Mouse (Mus musculus) cerebellum, adult 2 months (tissue): ENCODE measurements around the gene Sec31a. TPM values are rescaled to one million over a fixed set of nuclear protein-coding genes. Genes with fewer than 3 reads are reported as not detected.

Experiments used
- DNase-seq, 2 experiments: peaks; one replicate each; pipeline ENCODE4 v3.0.0; 2021
- H3K27ac ChIP-seq: fragments of 200-500 bp; 2 replicates; pipeline ENCODE4 v1.5.1; 2012; ENCODE audit warnings: low read length, control low read depth, inconsistent platforms; ENCODE audit not compliant: insufficient read depth
- H3K27me3 ChIP-seq: fragments of 200-500 bp; 2 replicates; pipeline ENCODE4 v1.6.1; 2012; ENCODE audit warnings: inconsistent platforms, mild to moderate bottlenecking, low read length, moderate library complexity; ENCODE audit not compliant: control insufficient read depth, insufficient read depth
- H3K4me1 ChIP-seq: fragments of 200-500 bp; 2 replicates; pipeline ENCODE4 v1.6.1; 2011; ENCODE audit warnings: low read length; ENCODE audit not compliant: control insufficient read depth, insufficient read depth
- H3K4me3 ChIP-seq: fragments of 200-500 bp; replicated peaks from 2 replicates; pipeline ENCODE3; 2011; ENCODE audit warnings: mild to moderate bottlenecking, low read depth, low read length, control low read depth; ENCODE audit not compliant: insufficient read depth
- CTCF ChIP-seq: fragments of 200-500 bp; IDR thresholded peaks from 2 replicates; pipeline ENCODE4 v1.5.1; 2011; ENCODE audit warnings: low read depth, mild to moderate bottlenecking, control low read depth, low read length, moderate library complexity, borderline replicate concordance; ENCODE audit not compliant: insufficient read depth
- POLR2A ChIP-seq: fragments of 200-500 bp; IDR thresholded peaks from 2 replicates; pipeline ENCODE4 v1.6.1; 2011; ENCODE audit warnings: low read length, control low read depth, borderline replicate concordance; ENCODE audit not compliant: insufficient read depth
- WGBS: fragments of 180-500 bp; shearing (Covaris S2); methylation state at CpG from one replicate; pipeline ENCODE4 v1.1.7; 2018; 5-methylcytosine and 5-hydroxymethylcytosine counted together
- polyA plus RNA-seq: library from polyadenylated mRNA; depleted of rRNA; stranded (reverse); fragments of >200 nt; gene quantifications from 2 replicates; pipeline ENCODE4 v1.2.3, GENCODE M21; 2012; rRNA removed

Gene Sec31a
- polyA plus RNA-seq, 1 experiment = 117 TPM

GRCm38 (mm10) chr5:100322081-100322480, 94.0 kb downstream of the Sec31a start:
- no peaks in the 10 kb centered on the region for H3K27me3 ChIP-seq
- no peak for TF ChIP-seq POLR2A
- TF ChIP-seq CTCF = peak; percentile 98
- no peak overlapping the region for H3K4me3 ChIP-seq
- H3K4me1 ChIP-seq = no peaks in the 10 kb centered on the region; the same call in 1 of the 2 replicates
- peak; percentile 72 to 83 for DNase-seq
- WGBS = 1% methylated on average over 11 of the region's 11 CpGs
- no peak overlapping the region for H3K27ac ChIP-seq

GRCm38 (mm10) chr5:100317842-100318241, 98.2 kb downstream of the Sec31a start:
- H3K27ac ChIP-seq = no peak overlapping the region
- no peak for TF ChIP-seq CTCF
- TF ChIP-seq POLR2A = no peak
- H3K4me3 ChIP-seq = no peak overlapping the region
- no peak for DNase-seq
- no peaks in the 10 kb centered on the region for H3K27me3 ChIP-seq
- WGBS = 27% methylated on average over 7 of the region's 7 CpGs
- H3K4me1 ChIP-seq = peaks cover 5% of the 10 kb centered on the region

GRCm38 (mm10) chr5:100317010-100317409, 99.0 kb downstream of the Sec31a start:
- H3K4me1 ChIP-seq = peaks cover 5% of the 10 kb centered on the region
- no peak for DNase-seq
- 90% methylated on average over 18 of the region's 18 CpGs for WGBS
- H3K4me3 ChIP-seq = no peak overlapping the region
- no peaks in the 10 kb centered on the region for H3K27me3 ChIP-seq
- no peak overlapping the region for H3K27ac ChIP-seq
- TF ChIP-seq POLR2A = no peak
- no peak for TF ChIP-seq CTCF

- 26% methylated on average over 3 of the region's 3 CpGs for WGBS
- Histone ChIP-seq H3K27me3 (no peaks in the 10 kb centered on the region), H3K4me3 (no peak overlapping the region), H3K27ac (no peak overlapping the region), H3K4me1 (peaks cover 5% of the 10 kb centered on the region)
- TF ChIP-seq POLR2A (no peak), CTCF (no peak)
- peak; percentile 55 to 72 for DNase-seq
These were observed 100.4 kb downstream of the Sec31a start for GRCm38 (mm10) chr5:100315646-100316045.

- DNase-seq = no peak
- 89% methylated on average over 5 of the region's 5 CpGs for WGBS
- H3K27ac ChIP-seq = no peak overlapping the region
- H3K27me3 ChIP-seq = no peaks in the 10 kb centered on the region
- H3K4me3 ChIP-seq = no peak overlapping the region
- H3K4me1 ChIP-seq = peaks cover 5% of the 10 kb centered on the region
- TF ChIP-seq CTCF (no peak), POLR2A (no peak)
These were observed 103.6 kb downstream of the Sec31a start for GRCm38 (mm10) chr5:100312391-100312790.

Other genes starting within 250 kb of the Sec31a start
- gene Lin54, start 84.4 kb upstream of the Sec31a start, polyA plus RNA-seq = 6.1 and 7.7 TPM in 2 replicates
- 86.3 and 87.4 TPM in 2 replicates for gene Cops4, start 102.1 kb upstream of the Sec31a start, polyA plus RNA-seq
- 0.72 and 0.74 TPM in 2 replicates for gene Plac8, start 156.0 kb upstream of the Sec31a start, polyA plus RNA-seq